Mouse (Mus musculus) cerebellum, postnatal 36 days (tissue): ENCODE measurements around the gene Nrg3.

Experiments
- DNase-seq, 2 experiments: peaks; one replicate each; pipeline ENCODE4 v3.0.0; 2021 to 2022; ENCODE audit warnings: mixed read lengths in 2 of 2

Gene Nrg3

GRCm38 (mm10) chr14:39472790-39473761 is at the start of gene Nrg3:
Gene Nrg3, minus strand, starts transcription at chr14:39473088.
- DNase-seq: peak; percentile 79 to 80

GRCm38 (mm10) chr14:39508956-39509355 is 36.1 kb upstream of the Nrg3 start:
- peak; percentile 10 to 30 for DNase-seq

DNA sequence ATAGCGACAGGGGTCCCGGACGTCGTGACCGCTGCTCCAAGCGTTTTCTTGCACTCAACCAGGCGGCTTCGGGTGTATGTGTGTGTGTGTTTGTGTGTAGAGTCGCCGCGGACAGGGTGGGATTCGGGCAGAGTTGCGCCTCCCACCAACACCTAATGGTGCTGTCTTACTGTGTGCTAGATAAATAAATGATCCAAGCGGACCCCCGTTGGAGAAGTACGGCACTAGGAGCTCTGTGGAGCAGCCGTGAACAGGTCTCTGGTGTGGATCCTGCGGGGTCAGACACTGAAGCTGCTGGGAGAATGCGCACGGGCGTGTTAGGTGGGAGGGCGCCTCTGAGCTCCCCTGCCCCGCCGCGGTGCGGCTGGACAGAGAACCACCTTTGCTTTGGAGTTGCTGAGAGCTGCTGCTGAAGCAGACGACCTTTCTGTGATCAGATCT is 903 bp upstream of the Nrg3 start:
- peak; percentile 61 to 64 for DNase-seq

DNA sequence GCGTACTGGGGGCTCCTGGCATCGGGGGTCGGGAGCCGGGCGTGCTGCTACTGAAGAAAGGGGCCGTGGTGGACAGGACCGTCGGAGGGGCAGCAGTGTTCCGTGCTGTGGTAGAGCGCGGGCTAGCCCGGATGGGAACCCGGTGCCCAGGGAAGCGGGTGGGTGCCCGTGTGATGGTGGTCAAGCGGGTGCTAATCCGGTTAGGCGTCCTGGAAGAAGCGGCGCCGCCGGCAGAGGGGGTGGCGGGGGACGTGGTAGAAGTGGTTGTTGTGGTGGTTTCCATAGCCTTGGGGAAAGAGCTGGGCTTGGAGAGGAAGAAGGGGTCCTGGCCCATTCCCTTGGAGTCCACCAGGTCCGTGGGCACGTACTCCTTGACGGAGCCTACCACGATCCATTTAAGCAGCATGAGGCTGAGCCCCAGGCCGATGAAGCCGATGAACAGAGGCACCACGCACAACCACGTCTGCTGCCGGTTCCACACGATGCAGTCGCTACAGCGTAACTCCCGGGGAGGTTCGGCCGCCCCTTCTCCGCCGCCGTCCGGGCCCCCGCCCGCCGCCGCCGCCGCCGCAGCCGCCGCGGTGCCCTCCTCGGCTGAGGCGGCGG is 639 bp downstream of the Nrg3 start:
- DNase-seq: peak; percentile 25 to 31

GRCm38 (mm10) chr14:39471236-39471981 is 1.5 kb downstream of the Nrg3 start:
- peak; percentile 18 to 30 for DNase-seq

- DNase-seq: no peak
Measured at GRCm38 (mm10) chr14:39445501-39445900, 27.4 kb downstream of the Nrg3 start.

DNA sequence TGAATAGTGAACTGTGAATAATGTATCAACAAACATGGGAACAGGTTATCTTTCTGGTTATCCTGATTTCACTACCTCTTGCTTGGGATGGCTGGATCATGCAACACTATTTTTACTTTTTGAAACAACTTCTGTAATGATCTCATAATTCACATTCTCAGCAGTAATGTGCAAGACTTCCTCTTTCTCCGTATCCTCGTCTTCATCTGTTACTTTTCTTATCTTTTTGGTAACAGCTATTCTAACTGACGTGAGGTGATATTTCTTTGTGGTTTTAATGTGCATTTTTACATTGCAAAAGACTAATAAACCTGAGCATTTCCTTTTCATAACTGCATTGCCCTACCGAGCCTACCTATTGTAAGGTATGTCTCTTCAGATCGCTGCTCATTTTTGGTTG is 44.4 kb downstream of the Nrg3 start:
- DNase-seq: no peak

DNA sequence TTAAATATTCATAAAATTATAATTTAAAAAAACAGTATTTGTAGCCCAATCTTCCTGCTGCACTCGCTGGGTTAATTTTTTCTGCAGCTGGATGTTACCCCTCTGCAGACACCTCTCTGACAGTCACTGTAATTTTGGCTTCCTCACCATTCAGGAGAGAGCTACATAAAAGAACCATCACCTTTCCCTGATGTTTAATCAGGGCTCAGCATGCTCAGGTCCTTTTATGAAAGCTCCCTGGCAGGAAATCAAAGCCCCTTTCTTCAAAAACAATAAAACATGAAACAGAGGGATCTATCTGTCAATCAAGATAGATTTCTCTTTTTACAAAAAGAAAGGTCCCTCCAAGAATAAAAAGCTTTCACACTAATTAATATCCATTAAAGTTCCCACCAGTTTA is 51.0 kb downstream of the Nrg3 start:
- no peak for DNase-seq

DNA sequence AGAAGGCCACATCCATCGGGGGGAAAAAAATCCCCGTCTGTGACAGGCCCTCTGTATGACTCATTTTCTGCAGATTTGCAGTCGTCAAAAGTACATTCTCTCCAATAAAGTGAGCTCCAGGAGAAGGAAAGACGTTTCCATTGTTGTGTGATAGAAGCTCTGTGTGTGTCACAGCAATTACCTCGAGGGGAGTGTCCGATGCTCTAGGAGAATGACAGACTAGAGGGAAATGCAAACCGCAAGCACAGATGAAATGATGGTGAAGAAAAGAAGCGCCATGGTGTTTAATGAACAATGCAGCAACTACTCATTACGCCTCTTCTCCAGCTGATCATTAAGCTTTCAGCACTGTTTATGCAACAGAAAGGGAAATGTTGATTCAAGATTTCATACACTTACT is 59.6 kb downstream of the Nrg3 start:
- DNase-seq: no peak

DNA sequence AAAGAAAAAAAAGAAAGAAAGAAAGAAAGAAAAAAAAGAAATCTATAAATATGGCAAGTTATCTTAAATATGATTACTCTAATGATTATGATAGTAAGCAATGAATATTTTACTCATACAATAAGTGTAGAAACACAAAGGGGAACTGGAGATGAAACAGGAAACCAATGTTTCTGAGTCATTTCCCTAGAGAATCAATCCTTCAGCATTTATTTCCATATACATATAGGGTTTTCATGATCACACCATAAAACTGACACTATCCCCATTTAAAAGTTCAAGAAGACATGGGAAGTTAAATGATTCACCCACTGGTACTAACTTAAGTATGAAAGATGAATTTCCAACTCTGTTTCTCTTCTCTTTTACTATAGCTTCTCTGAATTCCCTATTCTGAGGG is 86.0 kb downstream of the Nrg3 start:
- DNase-seq: no peak

- DNase-seq: no peak
Measured at GRCm38 (mm10) chr14:39381321-39381720, 91.6 kb downstream of the Nrg3 start.

- no peak for DNase-seq
Measured at GRCm38 (mm10) chr14:39373220-39373619, 99.7 kb downstream of the Nrg3 start.

DNA sequence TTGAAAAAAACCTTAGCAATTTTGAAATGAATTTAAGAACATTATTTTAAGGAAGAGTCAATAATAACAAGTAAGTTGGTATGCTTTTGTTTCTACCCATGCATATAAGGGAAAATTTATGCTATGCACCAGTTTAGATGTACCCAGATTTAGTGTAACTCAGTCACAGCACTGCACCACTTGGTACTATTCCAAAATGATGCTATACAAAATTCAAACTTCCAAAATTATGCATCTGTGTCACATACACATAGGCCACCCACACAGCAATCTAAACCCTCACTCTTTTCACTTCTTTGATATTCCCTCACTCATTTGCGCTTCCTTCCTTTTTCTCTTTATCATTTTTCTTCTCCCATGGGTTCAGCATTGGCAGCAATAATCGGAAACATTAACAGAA is 116.6 kb downstream of the Nrg3 start:
- no peak for DNase-seq

DNA sequence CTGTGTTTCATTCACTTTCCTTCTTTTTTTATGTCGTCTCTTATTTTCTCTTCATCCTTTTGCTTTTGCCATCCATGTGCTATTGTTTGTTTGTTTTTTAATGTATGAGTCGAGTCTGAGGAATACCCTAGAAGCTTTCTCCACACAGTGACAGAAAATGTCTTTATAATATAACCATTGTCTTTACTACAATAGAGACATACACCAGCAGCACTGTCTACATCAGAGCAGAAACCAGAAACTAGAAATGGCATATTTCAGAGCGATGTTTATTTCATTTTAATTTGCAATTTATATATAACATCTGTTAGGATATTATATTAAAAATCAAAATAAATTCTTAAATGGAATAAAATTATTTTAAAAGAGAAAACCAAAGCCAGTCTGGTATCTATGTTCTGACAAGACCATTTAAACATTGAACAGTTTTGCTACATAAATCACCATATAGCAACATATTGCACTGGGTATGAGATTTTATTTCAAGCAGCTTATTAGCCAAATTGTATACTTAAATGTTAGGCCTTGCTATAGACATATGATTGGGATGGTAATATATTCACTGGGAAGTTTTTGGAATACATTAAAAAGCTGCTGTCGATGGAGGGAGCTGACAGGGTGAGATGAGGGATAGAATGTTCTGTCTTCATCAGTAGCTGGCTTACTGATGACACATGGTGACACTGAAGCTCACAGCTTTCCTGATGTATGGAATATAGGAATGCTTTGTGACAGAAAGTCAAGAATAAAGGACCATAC is 120.7 kb downstream of the Nrg3 start:
- DNase-seq: no peak

DNA sequence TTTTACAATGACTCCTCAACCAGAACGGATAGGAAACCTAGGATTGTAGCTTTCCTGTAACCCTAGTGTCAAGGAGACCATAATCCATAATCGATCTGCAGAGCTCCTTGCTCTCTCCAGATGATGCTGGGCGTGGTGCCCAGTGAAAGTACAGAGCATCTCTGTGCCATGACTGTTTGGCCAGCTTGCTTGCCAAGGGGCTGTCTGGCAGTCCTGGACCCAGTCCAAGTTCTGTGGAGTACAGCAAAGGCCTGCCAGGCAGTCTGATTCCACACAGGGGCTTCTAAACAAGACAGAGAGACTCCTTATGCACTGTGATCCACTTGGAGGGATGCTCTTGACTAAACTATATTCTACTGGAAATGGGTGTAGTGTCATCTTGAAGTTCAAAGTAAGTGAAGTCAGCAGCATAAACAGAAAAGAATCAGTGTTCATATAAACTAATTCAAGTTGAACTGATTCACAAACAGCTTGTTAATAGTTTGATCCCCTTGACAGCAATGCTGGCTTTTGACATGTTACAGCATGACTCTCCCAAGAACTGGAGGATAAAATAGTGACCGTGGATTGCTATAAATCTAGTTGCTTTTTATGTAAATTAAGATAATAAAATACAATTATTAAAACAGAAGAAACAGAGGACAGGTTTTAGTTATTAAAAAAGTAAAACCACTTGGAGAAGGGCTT is 155.3 kb downstream of the Nrg3 start:
- peak; percentile 71 to 72 for DNase-seq

- no peak for DNase-seq
Measured at GRCm38 (mm10) chr14:39314111-39314510, 158.8 kb downstream of the Nrg3 start.

DNA sequence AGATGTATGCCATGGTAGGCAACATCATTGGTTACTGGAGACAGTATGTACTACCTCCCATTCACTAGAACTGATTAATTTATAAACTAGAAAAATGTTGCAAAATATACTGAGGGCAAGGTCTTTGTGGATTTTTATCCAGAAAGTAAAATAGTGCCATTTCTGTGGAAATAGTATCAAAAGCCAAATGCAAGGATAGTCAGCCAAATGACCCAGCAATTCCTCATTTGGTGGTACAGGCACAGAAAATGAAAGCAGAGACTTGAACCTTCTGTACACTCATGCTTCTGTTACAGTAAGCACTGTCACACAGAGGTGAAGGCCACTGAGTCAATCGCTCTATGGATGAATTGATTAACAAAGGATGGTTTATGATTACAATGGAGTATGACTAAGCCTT is 207.8 kb downstream of the Nrg3 start:
- no peak for DNase-seq

DNA sequence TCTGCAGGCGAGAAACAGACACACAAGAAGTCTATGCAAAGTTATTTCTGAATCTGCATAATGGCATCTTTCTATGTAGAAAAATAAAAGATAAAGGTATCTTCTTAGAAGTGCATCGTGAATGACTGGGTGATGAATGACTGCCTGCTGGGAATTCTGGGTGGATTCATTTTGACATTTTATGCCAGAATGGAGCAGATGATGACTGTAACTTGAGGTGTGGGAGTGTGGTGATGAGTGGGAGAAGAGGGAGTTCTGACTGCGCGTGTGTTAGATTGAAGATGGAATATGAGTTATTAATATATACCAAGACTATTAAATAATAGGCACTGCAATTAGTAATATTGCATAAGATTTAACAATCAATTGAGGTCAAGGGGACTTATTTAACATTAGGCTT is 208.5 kb downstream of the Nrg3 start:
- no peak for DNase-seq

DNA sequence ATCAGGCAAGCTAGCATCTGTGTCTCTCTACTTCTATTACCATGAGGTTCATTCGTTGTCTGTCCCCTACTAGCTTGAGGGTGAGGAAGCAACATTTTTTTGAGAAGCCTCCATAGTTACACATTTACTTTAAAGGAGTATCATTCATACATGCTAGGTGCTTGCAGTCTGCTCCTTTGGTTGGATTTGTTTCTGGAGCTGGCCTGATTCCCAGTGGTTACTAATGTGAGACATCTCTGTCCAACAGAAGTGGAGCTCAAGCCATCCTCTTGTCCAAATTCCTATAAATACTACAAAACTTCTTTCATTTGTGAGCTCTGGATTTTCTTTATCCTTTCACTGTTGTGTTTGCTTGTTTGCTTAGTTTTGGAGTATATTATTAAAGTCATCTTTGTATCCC is 211.9 kb downstream of the Nrg3 start:
- DNase-seq: peak; percentile 21 to 39

DNA sequence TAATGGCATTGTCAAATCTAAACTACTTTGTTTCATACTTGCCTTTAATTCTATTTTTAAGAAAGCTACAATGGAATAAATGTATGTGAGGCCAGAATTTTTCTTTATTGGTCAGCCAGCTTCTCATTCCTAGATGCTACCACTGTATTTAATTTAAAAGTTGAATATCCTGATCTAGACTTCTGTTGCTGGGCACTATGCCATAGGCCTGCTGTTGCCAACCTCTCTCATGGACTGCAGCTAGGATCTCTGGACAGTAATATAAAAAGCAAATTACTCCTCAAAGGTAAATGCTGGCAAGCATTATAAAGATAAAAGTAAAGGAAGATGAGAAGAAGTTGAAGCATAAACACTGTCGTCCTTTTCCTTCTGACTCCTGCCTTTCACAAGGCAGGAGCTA is 217.5 kb downstream of the Nrg3 start:
- DNase-seq: peak; percentile 19 to 31

DNA sequence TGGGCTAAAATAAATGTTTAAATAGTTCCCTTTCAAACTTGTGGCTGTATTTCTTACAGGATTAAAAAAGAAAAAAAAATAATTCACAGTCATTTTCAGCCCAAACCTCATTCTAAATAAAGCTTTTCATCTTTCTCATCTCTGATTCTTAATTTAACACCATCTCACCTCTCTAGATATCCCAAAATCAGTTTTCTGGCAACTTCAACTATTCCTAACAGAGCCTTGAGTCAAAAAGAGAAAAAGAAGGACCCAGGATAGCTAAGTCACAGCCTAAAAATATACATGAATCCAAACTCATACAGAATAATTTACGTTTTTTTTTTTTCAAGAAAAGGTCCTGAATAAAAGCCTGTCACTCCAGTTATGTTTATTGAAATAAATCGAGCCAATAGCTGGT is 232.6 kb downstream of the Nrg3 start:
- DNase-seq: no peak

GRCm38 (mm10) chr14:39211472-39211871 is 261.4 kb downstream of the Nrg3 start:
- DNase-seq: no peak
